ENCODE assay signal across 24 mouse cellular contexts in genomic region chr19:7006892-7007593, GRCm38 (mm10). TPM values are rescaled to one million over a fixed set of nuclear protein-coding genes. Genes with fewer than 3 reads are reported as not detected.
A peak's percentile ranks its signal among the peaks of the same experiment; 100 is the strongest.
DNase-seq lines count a peak whose midpoint lies in the region; ATAC-seq and TF ChIP-seq lines count a peak whose summit lies in the region.
"Had no signal": no experiment of that assay in that cellular context is flagged by ENCODE, and none has a peak within 500 bp of the region (broad histone marks: within the 10 kb centered on the region; RNA-seq: fewer than 3 reads in every experiment).

No protein-coding gene starts in this region.

- no peak for ATAC-seq in kidney, embryonic 16.5 days (ENCODE audit: low FRiP score, low TSS enrichment)
- ATAC-seq in lung, embryonic 16.5 days (ENCODE audit: low read depth): peak; percentile 77
- no peak; the same call in 1 of the 2 replicates for ATAC-seq in intestine, postnatal 0 days
- ATAC-seq in stomach, embryonic 16.5 days (ENCODE audit: insufficient read depth, low FRiP score): 0 out of 2 replicates have a peak, but pooled peaks have one; percentile 29
- ATAC-seq in forebrain, embryonic 15.5 days (replicated peaks): no peak
- ATAC-seq: CD4-positive, CD25-positive, alpha-beta regulatory T cell, adult 4 months; midbrain, embryonic 15.5 days had no signal

- no peaks in the 10 kb centered on the region for H3K9me3 ChIP-seq in kidney, embryonic 16.5 days (ENCODE audit: low read length)
- H3K9me3 ChIP-seq in lung, embryonic 16.5 days (ENCODE audit: control insufficient read depth, low read length): no peaks in the 10 kb centered on the region
- H3K9me3 ChIP-seq in intestine, postnatal 0 days (ENCODE audit: control insufficient read depth): no peaks in the 10 kb centered on the region
- no peaks in the 10 kb centered on the region for H3K9me3 ChIP-seq in stomach, embryonic 16.5 days (replicated peaks; ENCODE audit: control insufficient read depth, low read length)
- H3K9me3 ChIP-seq in forebrain, embryonic 15.5 days: no peaks in the 10 kb centered on the region
- H3K9me3 ChIP-seq: embryonic facial prominence, embryonic 12.5 days; forebrain, embryonic 12.5 days; heart, embryonic 15.5 days; hindbrain, embryonic 15.5 days; liver, embryonic 13.5 days; midbrain, embryonic 15.5 days; neural tube, embryonic 13.5 days had no signal

- no peak for DNase-seq in kidney, adult 9 months
- no peak for DNase-seq in lung, postnatal 14 days
- DNase-seq in thymus, postnatal 25 days: no peak
- DNase-seq: adrenal gland, postnatal 36 days; cerebellum, adult 11 months; cerebellum, postnatal 14 days; heart, postnatal 4 days; kidney, adult 11 months; kidney, postnatal 10 days; liver, embryonic 13.5 days; thymus, postnatal 36 days had no signal

- H3K4me3 ChIP-seq in kidney, embryonic 16.5 days (ENCODE audit: low read length): no peak overlapping the region
- no peak overlapping the region for H3K4me3 ChIP-seq in lung, embryonic 16.5 days (ENCODE audit: low read length)
- H3K4me3 ChIP-seq in intestine, postnatal 0 days (ENCODE audit: low read depth, low read length): no peak overlapping the region
- no peak overlapping the region for H3K4me3 ChIP-seq in stomach, embryonic 16.5 days (replicated peaks; ENCODE audit: low read length)
- no peak overlapping the region for H3K4me3 ChIP-seq in forebrain, embryonic 15.5 days
- H3K4me3 ChIP-seq: embryonic facial prominence, embryonic 12.5 days; erythroblast, embryonic 14.5 days; forebrain, embryonic 12.5 days; heart, embryonic 15.5 days; hindbrain, embryonic 15.5 days; liver, embryonic 13.5 days; midbrain, embryonic 15.5 days; neural tube, embryonic 13.5 days had no signal

- H3K4me2 ChIP-seq in kidney, embryonic 16.5 days (replicated peaks; ENCODE audit: low read depth, low read length): no peak overlapping the region
- no peak overlapping the region for H3K4me2 ChIP-seq in lung, embryonic 16.5 days (ENCODE audit: low read depth, low read length)
- no peak overlapping the region for H3K4me2 ChIP-seq in intestine, postnatal 0 days (replicated peaks; ENCODE audit: low read depth)
- no peak overlapping the region for H3K4me2 ChIP-seq in stomach, embryonic 16.5 days (ENCODE audit: low read depth, low read length)
- H3K4me2 ChIP-seq in forebrain, embryonic 15.5 days (replicated peaks): no peak overlapping the region
- H3K4me2 ChIP-seq: embryonic facial prominence, embryonic 12.5 days; forebrain, embryonic 12.5 days; heart, embryonic 15.5 days; hindbrain, embryonic 15.5 days; liver, embryonic 13.5 days; midbrain, embryonic 15.5 days; neural tube, embryonic 13.5 days had no signal

- 0 out of 2 replicates have a peak overlapping the region, but pooled peaks have one; percentile 14 for H3K27ac ChIP-seq in kidney, embryonic 16.5 days (ENCODE audit: low read length)
- peak overlapping the region; percentile 13 for H3K27ac ChIP-seq in lung, embryonic 16.5 days (ENCODE audit: low read length)
- H3K27ac ChIP-seq in intestine, postnatal 0 days (ENCODE audit: low read depth, low read length): peak overlapping the region; percentile 46; the same call in 1 of the 2 replicates
- peak overlapping the region; percentile 85 for H3K27ac ChIP-seq in stomach, embryonic 16.5 days (ENCODE audit: low read length)
- no peak overlapping the region for H3K27ac ChIP-seq in forebrain, embryonic 15.5 days (replicated peaks)
- H3K27ac ChIP-seq: embryonic facial prominence, embryonic 12.5 days; forebrain, embryonic 12.5 days; heart, embryonic 15.5 days; hindbrain, embryonic 15.5 days; liver, embryonic 13.5 days; midbrain, embryonic 15.5 days; neural tube, embryonic 13.5 days had no signal

- H3K9ac ChIP-seq in kidney, embryonic 16.5 days (replicated peaks; ENCODE audit: low read length): no peak overlapping the region
- no peak overlapping the region for H3K9ac ChIP-seq in lung, embryonic 16.5 days (ENCODE audit: low read length)
- no peak overlapping the region for H3K9ac ChIP-seq in intestine, postnatal 0 days (ENCODE audit: low read depth, low read length)
- no peak overlapping the region for H3K9ac ChIP-seq in stomach, embryonic 16.5 days (ENCODE audit: low read length)
- no peak overlapping the region; the same call in 1 of the 2 replicates for H3K9ac ChIP-seq in forebrain, embryonic 15.5 days (replicated peaks)
- H3K9ac ChIP-seq: embryonic facial prominence, embryonic 12.5 days; forebrain, embryonic 12.5 days; heart, embryonic 15.5 days; hindbrain, embryonic 15.5 days; liver, embryonic 13.5 days; midbrain, embryonic 15.5 days; neural tube, embryonic 13.5 days had no signal

- no peak for TF ChIP-seq CTCF in intestine, postnatal 0 days (IDR thresholded peaks at IDR 0.05; ENCODE audit: low read depth)

- no peaks in the 10 kb centered on the region for H3K36me3 ChIP-seq in kidney, embryonic 16.5 days (ENCODE audit: insufficient read depth, low read length)
- H3K36me3 ChIP-seq in lung, embryonic 16.5 days (ENCODE audit: control insufficient read depth, insufficient read depth, low read length): no peaks in the 10 kb centered on the region
- H3K36me3 ChIP-seq in intestine, postnatal 0 days (ENCODE audit: control insufficient read depth, insufficient read depth): no peaks in the 10 kb centered on the region
- H3K36me3 ChIP-seq in stomach, embryonic 16.5 days (ENCODE audit: control insufficient read depth, insufficient read depth, low read length): no peaks in the 10 kb centered on the region
- no peaks in the 10 kb centered on the region for H3K36me3 ChIP-seq in forebrain, embryonic 15.5 days
- H3K36me3 ChIP-seq: embryonic facial prominence, embryonic 12.5 days; forebrain, embryonic 12.5 days; heart, embryonic 15.5 days; hindbrain, embryonic 15.5 days; midbrain, embryonic 15.5 days; neural tube, embryonic 13.5 days had no signal

- no peaks in the 10 kb centered on the region for H3K27me3 ChIP-seq in kidney, embryonic 16.5 days (ENCODE audit: insufficient read depth, low read length)
- no peaks in the 10 kb centered on the region for H3K27me3 ChIP-seq in lung, embryonic 16.5 days (ENCODE audit: control insufficient read depth, insufficient read depth, low read depth, low read length)
- H3K27me3 ChIP-seq in intestine, postnatal 0 days (replicated peaks; ENCODE audit: control insufficient read depth, insufficient read depth, low read length): no peaks in the 10 kb centered on the region
- no peaks in the 10 kb centered on the region for H3K27me3 ChIP-seq in stomach, embryonic 16.5 days (ENCODE audit: control insufficient read depth, insufficient read depth, low read length)
- no peaks in the 10 kb centered on the region for H3K27me3 ChIP-seq in forebrain, embryonic 15.5 days
- H3K27me3 ChIP-seq: embryonic facial prominence, embryonic 12.5 days; forebrain, embryonic 12.5 days; heart, embryonic 15.5 days; hindbrain, embryonic 15.5 days; liver, embryonic 13.5 days; midbrain, embryonic 15.5 days; neural tube, embryonic 13.5 days had no signal

- 82% methylated on average over 9 of the region's 9 CpGs for WGBS in kidney, embryonic 16.5 days
- 69% methylated on average over 8 of the region's 9 CpGs for whole genome bisulfite sequencing in lung, embryonic 16.5 days
- 61% methylated on average over 9 of the region's 9 CpGs for WGBS in intestine, postnatal 0 days
- 65% methylated on average over 9 of the region's 9 CpGs for WGBS in stomach, embryonic 16.5 days
- WGBS in forebrain, embryonic 15.5 days: 86% methylated on average over 9 of the region's 9 CpGs

- H3K4me1 ChIP-seq in kidney, embryonic 16.5 days (ENCODE audit: insufficient read depth, low read length): no peaks in the 10 kb centered on the region
- H3K4me1 ChIP-seq in lung, embryonic 16.5 days (replicated peaks; ENCODE audit: control insufficient read depth, insufficient read depth, low read length): no peaks in the 10 kb centered on the region
- no peaks in the 10 kb centered on the region for H3K4me1 ChIP-seq in intestine, postnatal 0 days (replicated peaks; ENCODE audit: control insufficient read depth, insufficient read depth, low read length)
- peaks cover 4% of the 10 kb centered on the region; the same call in 1 of the 2 replicates for H3K4me1 ChIP-seq in stomach, embryonic 16.5 days (ENCODE audit: control insufficient read depth, insufficient read depth, low read length)
- no peaks in the 10 kb centered on the region for H3K4me1 ChIP-seq in forebrain, embryonic 15.5 days
- H3K4me1 ChIP-seq: embryonic facial prominence, embryonic 12.5 days; forebrain, embryonic 12.5 days; hindbrain, embryonic 15.5 days; midbrain, embryonic 15.5 days; neural tube, embryonic 13.5 days had no signal

RNA-seq across cellular contexts. Expression of gene Trpt1, which starts 11.1 kb away (rescaled TPM):
- 12.6 and 13.1 TPM in 2 replicates for polyA plus RNA-seq in kidney, embryonic 16.5 days (2015; fragmentation: Nextera tagmentation; extraction: Ambion mirVana)
- polyA plus RNA-seq in lung, embryonic 16.5 days (2015; fragmentation: Nextera tagmentation; extraction: Ambion mirVana): 10.9 and 12.3 TPM in 2 replicates
- polyA plus RNA-seq in intestine, postnatal 0 days (2015; fragmentation: Nextera tagmentation; extraction: Ambion mirVana): 7.6 and 10.2 TPM in 2 replicates
- 10.7 and 12.0 TPM in 2 replicates for polyA plus RNA-seq in stomach, embryonic 16.5 days (2015; fragmentation: Nextera tagmentation; extraction: Ambion mirVana)
- 14.8 and 16.0 TPM in 2 replicates for polyA plus RNA-seq in forebrain, embryonic 15.5 days (2015; fragmentation: Nextera tagmentation; extraction: Ambion mirVana)

RNA-seq across cellular contexts. Expression of gene Nudt22, which starts 11.1 kb away (rescaled TPM):
- 30.9 and 35.0 TPM in 2 replicates for polyA plus RNA-seq in kidney, embryonic 16.5 days (2015; fragmentation: Nextera tagmentation; extraction: Ambion mirVana)
- polyA plus RNA-seq in lung, embryonic 16.5 days (2015; fragmentation: Nextera tagmentation; extraction: Ambion mirVana): 22.6 and 23.7 TPM in 2 replicates
- 50.4 and 51.9 TPM in 2 replicates for polyA plus RNA-seq in intestine, postnatal 0 days (2015; fragmentation: Nextera tagmentation; extraction: Ambion mirVana)
- 22.9 and 26.6 TPM in 2 replicates for polyA plus RNA-seq in stomach, embryonic 16.5 days (2015; fragmentation: Nextera tagmentation; extraction: Ambion mirVana)
- 18.1 and 18.2 TPM in 2 replicates for polyA plus RNA-seq in forebrain, embryonic 15.5 days (2015; fragmentation: Nextera tagmentation; extraction: Ambion mirVana)

RNA-seq across cellular contexts. Expression of gene Fermt3, which starts 12.2 kb away (rescaled TPM):
- polyA plus RNA-seq in kidney, embryonic 16.5 days (2015; fragmentation: Nextera tagmentation; extraction: Ambion mirVana): 5.7 and 6.4 TPM in 2 replicates
- 11.1 and 15.6 TPM in 2 replicates for polyA plus RNA-seq in lung, embryonic 16.5 days (2015; fragmentation: Nextera tagmentation; extraction: Ambion mirVana)
- polyA plus RNA-seq in intestine, postnatal 0 days (2015; fragmentation: Nextera tagmentation; extraction: Ambion mirVana): 8.9 and 9.3 TPM in 2 replicates
- polyA plus RNA-seq in stomach, embryonic 16.5 days (2015; fragmentation: Nextera tagmentation; extraction: Ambion mirVana): 17.3 and 18.4 TPM in 2 replicates
- polyA plus RNA-seq in forebrain, embryonic 15.5 days (2015; fragmentation: Nextera tagmentation; extraction: Ambion mirVana): 3.6 and 3.7 TPM in 2 replicates

RNA-seq across cellular contexts. Expression of gene Dnajc4, which starts 14.7 kb away (rescaled TPM):
- 26.8 and 27.3 TPM in 2 replicates for polyA plus RNA-seq in kidney, embryonic 16.5 days (2015; fragmentation: Nextera tagmentation; extraction: Ambion mirVana)
- polyA plus RNA-seq in lung, embryonic 16.5 days (2015; fragmentation: Nextera tagmentation; extraction: Ambion mirVana): 26.4 and 30.3 TPM in 2 replicates
- 32.3 and 35.1 TPM in 2 replicates for polyA plus RNA-seq in intestine, postnatal 0 days (2015; fragmentation: Nextera tagmentation; extraction: Ambion mirVana)
- 28.8 TPM in 2 replicates for polyA plus RNA-seq in stomach, embryonic 16.5 days (2015; fragmentation: Nextera tagmentation; extraction: Ambion mirVana)
- 20.3 and 22.8 TPM in 2 replicates for polyA plus RNA-seq in forebrain, embryonic 15.5 days (2015; fragmentation: Nextera tagmentation; extraction: Ambion mirVana)

RNA-seq across cellular contexts. Expression of gene Vegfb, which starts 19.6 kb away (rescaled TPM):
- polyA plus RNA-seq in kidney, embryonic 16.5 days (2015; fragmentation: Nextera tagmentation; extraction: Ambion mirVana): 25.1 and 37.3 TPM in 2 replicates
- polyA plus RNA-seq in lung, embryonic 16.5 days (2015; fragmentation: Nextera tagmentation; extraction: Ambion mirVana): 20.8 and 28.9 TPM in 2 replicates
- polyA plus RNA-seq in intestine, postnatal 0 days (2015; fragmentation: Nextera tagmentation; extraction: Ambion mirVana): 23.2 and 25.2 TPM in 2 replicates
- 19.0 and 19.7 TPM in 2 replicates for polyA plus RNA-seq in stomach, embryonic 16.5 days (2015; fragmentation: Nextera tagmentation; extraction: Ambion mirVana)
- 41.0 and 46.7 TPM in 2 replicates for polyA plus RNA-seq in forebrain, embryonic 15.5 days (2015; fragmentation: Nextera tagmentation; extraction: Ambion mirVana)

Comparison
In these comparisons a context has a peak if more than half of its experiments do, and no peak if none do; other contexts are left out.
1. ATAC-seq: peak in lung, embryonic 16.5 days (single experiment) and stomach, embryonic 16.5 days (single experiment); none in kidney, embryonic 16.5 days (single experiment), intestine, postnatal 0 days (single experiment) and forebrain, embryonic 15.5 days (single experiment).